Mouse (Mus musculus) lung, adult 2 months (tissue): Measurements from ENCODE around the gene Pla2g4d. TPM values are rescaled to one million over a fixed set of nuclear protein-coding genes. Genes with fewer than 3 reads are reported as not detected.
"Not testable (repeated sequence)": the region's sequence is repeated elsewhere in the genome, so short reads cannot be mapped to it uniquely, and the experiment has no call there.

Experiments
- DNase-seq: peaks from one replicate; pipeline ENCODE4 v3.0.0; 2022
- H3K4me1 ChIP-seq: fragments of 200-500 bp; 2 replicates; pipeline ENCODE4 v1.6.1; 2011; ENCODE audit warnings: low read length; ENCODE audit not compliant: control insufficient read depth, insufficient read depth
- H3K4me3 ChIP-seq: fragments of 200-500 bp; replicated peaks from 2 replicates; pipeline ENCODE3; 2011; ENCODE audit warnings: low read depth, mild to moderate bottlenecking, control low read depth, low read length; ENCODE audit errors: extremely low read depth
- CTCF ChIP-seq: fragments of 200-500 bp; IDR thresholded peaks from 2 replicates; pipeline ENCODE4 v1.5.1; 2011; ENCODE audit warnings: mild to moderate bottlenecking, low read length, control low read depth; ENCODE audit not compliant: insufficient read depth
- POLR2A ChIP-seq: fragments of 200-500 bp; IDR thresholded peaks from 2 replicates; pipeline ENCODE4 v1.6.1; 2011; ENCODE audit warnings: low read depth, mild to moderate bottlenecking, control low read depth, low read length, borderline replicate concordance; ENCODE audit errors: extremely low read depth
- WGBS: fragments of 180-500 bp; shearing (Covaris S2); methylation state at CpG from one replicate; pipeline ENCODE4 v1.1.7; 2018; 5-methylcytosine and 5-hydroxymethylcytosine counted together
- polyA plus RNA-seq: library from polyadenylated mRNA; depleted of rRNA; stranded (reverse); fragments of >200 nt; gene quantifications from 2 replicates; pipeline ENCODE4 v1.2.3, GENCODE M21; 2012

Pla2g4d gene
- polyA plus RNA-seq, 1 experiment, result 2.2 TPM

DNA sequence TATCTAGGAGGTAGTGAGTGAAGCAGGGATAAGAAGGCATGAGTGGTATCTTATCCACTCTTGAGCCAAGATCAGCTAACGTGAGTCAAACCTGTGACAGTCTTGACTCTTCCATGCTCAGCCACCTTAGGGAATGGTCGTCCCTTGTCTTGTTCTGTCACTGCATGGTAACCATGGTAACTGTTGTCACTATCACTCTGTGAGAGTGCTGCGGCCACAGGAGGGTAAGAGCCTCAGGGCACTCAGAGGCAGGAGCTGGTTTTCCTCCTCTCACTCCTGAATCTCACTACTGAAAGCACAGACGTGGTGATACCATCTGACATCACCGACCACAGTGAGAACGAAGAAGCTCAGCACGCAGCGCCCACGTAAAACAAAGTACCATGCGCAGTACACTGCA is 24.1 kb downstream of the Pla2g4d start:
- no peak for DNase-seq
- H3K4me1 ChIP-seq, result no peaks in the 10 kb centered on the region
- TF ChIP-seq POLR2A (no peak), CTCF (no peak)
- 66% methylated on average over 10 of the region's 10 CpGs for WGBS
- no peak overlapping the region for H3K4me3 ChIP-seq

DNA sequence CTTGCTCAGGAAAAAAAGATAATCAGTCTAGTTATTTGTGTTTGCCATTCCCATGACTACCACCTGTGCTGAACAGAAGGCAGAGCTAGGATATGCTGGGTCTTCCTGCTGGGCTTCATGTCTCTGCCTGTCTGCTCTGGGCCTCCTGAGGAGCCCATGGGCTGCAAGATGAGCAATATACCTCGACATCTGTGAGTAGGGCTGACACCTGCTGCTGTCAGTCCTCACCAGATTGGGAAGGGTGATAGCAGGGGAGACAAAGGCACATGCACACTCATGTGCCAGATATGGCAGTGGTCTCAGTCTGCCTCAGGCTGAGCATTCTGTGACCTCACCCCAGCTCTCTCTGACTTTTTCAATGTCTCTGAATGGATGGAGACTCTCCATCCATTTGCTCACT is 26.1 kb downstream of the Pla2g4d start:
- Histone ChIP-seq H3K4me3 (no peak overlapping the region), H3K4me1 (no peaks in the 10 kb centered on the region)
- TF ChIP-seq CTCF (no peak), POLR2A (no peak)
- WGBS, result 23% methylated on average over 1 of the region's 1 CpGs
- DNase-seq, result no peak

DNA sequence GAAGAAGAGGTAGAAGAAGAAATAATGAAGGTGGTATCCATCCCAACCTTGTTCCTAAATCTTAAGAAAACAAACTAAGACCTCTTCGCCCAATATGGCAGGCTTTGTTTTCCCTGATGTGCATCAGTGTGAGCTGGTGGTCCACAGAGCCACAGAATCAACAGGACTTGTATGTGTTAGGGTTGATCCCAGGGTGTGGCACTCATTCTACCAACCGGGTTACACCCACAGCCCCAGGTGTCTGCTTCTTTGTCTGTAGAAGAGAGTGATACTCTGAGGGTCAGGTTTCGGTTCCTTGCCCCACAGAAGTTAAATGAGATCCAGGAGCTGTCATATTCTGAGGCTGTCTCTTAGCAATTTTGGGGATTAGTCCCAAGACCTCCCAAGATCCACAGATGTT is 27.7 kb downstream of the Pla2g4d start:
- no peak overlapping the region for H3K4me3 ChIP-seq
- 67% methylated on average over 3 of the region's 3 CpGs for WGBS
- TF ChIP-seq POLR2A (no peak), CTCF (no peak)
- DNase-seq, result no peak
- H3K4me1 ChIP-seq, result no peaks in the 10 kb centered on the region

DNA sequence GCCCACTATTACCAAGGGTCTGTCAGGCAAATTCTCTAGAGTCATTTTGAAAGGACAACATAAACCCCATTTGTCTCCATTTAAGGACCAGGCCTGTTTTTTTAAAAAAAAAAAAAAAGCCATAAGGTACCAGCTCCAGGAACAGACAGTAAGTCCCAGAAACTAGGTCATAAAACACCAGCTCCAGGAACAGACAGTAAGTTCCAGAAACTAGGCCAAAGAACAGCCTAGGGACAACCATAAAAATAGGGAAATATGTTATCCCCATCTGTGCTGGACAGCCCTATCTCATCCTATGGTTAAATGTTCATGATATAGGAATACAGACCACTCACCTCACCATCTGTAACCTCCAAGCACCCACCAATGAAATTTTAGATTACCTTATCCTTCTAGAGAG is 32.7 kb downstream of the Pla2g4d start:
- DNase-seq, result no peak
- Histone ChIP-seq H3K4me3 (no peak overlapping the region), H3K4me1 (no peaks in the 10 kb centered on the region)
- TF ChIP-seq POLR2A, result no peak

DNA sequence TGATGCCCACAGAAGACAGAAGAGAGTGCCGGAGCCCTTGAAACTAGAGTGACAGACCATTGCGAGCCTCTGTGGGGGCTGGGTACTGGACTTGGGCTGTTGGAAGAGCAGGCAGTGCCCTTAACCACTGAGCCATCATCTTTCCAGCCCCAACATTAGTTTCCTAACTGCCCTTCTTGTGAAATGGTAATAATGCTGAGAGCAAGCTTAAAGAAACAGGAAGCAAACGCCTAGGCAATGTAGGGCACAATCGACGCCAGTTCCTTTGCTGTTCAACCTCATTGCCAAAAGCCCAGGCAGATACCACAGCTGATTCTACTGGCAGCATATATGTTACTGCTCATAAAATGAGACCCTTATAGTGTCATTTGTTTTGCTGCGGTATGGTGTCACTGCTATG is 36.4 kb downstream of the Pla2g4d start:
- no peaks in the 10 kb centered on the region for H3K4me1 ChIP-seq
- WGBS, result 76% methylated on average over 6 of the region's 6 CpGs
- TF ChIP-seq POLR2A (no peak), CTCF (no peak)
- H3K4me3 ChIP-seq, result no peak overlapping the region
- no peak for DNase-seq

DNA sequence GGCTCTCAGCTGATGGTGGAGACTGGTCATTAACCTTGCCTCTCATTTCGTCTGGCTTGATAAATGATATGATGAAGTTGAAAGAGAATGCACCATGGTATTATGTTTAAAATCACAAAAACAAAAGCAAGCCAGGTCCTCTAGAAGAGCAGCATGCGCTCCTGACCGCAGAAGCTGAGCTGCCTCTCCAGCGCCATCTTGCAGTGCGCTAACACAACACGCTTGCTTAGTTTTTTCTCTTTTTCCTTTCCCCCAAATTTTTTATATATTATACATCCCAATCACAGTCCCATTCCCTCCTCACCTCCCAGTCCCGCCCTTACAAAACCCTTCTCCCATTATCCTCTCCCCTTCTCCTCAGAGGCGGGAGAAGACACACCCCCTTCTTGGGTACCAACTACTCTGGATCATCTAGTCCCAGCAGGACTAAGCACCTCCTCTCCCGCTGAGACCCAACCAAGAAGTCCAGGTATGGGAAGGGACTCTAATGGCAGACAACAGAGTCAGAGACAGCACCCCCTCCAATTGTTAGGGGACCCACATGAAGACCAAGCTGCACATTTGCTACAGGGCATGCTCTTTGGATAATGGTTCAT is 43.5 kb downstream of the Pla2g4d start:
- no peak for DNase-seq
- H3K4me1 ChIP-seq, result no peaks in the 10 kb centered on the region
- TF ChIP-seq CTCF (no peak), POLR2A (no peak)
- no peak overlapping the region for H3K4me3 ChIP-seq
- WGBS, result 20% methylated on average over 9 of the region's 9 CpGs

DNA sequence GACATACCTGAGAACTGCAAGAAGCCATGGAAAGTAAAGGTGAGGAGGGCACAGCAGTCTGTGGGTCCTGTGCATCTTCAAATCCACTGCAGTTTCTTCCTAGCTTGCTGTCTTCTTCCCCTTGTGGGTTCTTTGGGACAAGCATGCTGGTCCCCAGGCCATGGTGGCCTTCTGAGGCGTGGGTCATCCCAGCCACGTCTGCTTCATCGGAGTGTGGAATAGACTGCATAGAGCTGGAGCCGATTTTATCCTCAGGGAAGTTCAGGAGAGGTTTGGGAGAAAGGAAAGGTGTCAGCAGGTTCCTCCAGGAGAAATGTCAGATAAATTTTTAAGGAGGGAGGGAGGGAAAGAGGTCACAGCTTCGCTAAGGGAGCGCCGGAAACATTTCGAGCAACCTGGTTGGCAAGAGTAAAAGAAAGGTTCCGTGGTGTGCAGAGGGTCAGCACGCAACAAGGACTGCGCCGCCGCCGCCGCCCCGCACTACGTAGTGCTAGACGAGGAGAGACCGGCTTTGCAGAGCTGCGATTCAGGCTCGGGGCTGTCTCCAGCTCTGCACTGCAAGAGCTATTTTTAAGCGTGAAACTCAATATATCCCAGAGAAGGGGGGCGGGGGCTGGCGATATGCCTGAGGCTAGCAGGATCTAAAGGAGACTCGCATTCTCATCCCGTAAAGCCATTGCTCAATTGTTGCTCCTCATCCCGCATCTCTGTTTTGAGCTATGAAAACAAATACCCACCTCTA is 44.1 kb downstream of the Pla2g4d start, which contains the start of gene Pla2g4e:
TSS of gene Pla2g4e (minus strand) at position 657 of the 742 bp plus-strand sequence.
- no peak for DNase-seq
- Histone ChIP-seq H3K4me1 (no peaks in the 10 kb centered on the region), H3K4me3 (no peak within 1 kb of the TSS)
- WGBS, result 5% methylated on average over 27 of the region's 27 CpGs
- TF ChIP-seq CTCF, result no peak
- no peak for TF ChIP-seq POLR2A

DNA sequence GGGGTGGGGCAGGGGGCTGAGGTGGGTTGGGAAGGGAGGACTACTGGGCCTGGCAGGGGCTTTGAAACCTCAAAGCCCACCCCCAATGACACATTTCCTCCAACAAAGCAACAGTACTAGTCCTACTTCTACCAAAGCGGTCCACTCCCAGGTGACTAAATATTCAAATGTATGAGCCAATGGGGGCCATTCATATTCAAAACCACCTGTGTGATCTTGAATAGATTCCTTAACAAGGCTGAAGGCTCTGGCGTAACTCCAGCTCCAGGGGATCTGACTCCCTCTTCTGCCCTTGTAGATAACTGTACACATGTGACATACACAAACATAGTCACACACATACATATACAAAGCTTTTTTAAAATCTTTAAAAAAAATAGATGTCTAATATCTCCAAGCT is 45.0 kb downstream of the Pla2g4d start:
- Histone ChIP-seq H3K4me3 (no peak overlapping the region), H3K4me1 (no peaks in the 10 kb centered on the region)
- 89% methylated on average over 2 of the region's 2 CpGs for WGBS
- DNase-seq, result no peak
- TF ChIP-seq CTCF, result no peak
- no peak for TF ChIP-seq POLR2A

DNA sequence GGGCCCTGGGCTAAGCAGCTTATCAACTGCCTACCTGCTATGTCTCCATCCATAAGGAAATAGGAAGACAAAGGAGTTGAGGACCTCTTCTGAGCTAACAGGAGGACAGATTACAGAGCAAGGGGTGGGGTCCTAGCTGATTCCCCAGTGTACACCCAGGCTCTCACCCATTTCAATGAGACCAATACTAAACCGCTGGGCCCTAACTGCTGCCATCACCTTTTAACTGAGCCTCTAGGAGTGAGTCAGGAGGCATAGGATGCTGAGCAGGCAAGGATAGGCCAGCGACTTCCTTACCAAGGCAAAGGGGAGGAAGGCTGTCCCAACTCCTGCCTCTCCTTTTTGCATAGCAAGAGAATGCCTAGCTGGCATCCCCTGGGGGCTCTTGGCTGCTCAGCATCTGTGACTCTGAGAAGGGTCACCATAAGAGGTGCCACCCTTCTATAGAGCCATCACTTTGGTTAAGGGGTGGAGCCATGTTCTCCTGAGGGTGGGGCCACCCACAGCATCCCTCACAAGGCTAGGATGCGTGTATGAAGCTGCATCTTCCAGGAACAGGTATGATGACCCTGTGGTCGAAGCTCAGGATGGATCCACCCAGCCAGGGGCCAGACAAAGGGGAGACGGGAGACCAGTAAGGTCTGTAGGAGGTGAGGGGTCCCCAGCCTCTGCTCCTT is 46.1 kb downstream of the Pla2g4d start:
- no peak for DNase-seq
- 80% methylated on average over 5 of the region's 5 CpGs for WGBS
- TF ChIP-seq CTCF (no peak), POLR2A (no peak)
- Histone ChIP-seq H3K4me3 (no peak overlapping the region), H3K4me1 (no peaks in the 10 kb centered on the region)

DNA sequence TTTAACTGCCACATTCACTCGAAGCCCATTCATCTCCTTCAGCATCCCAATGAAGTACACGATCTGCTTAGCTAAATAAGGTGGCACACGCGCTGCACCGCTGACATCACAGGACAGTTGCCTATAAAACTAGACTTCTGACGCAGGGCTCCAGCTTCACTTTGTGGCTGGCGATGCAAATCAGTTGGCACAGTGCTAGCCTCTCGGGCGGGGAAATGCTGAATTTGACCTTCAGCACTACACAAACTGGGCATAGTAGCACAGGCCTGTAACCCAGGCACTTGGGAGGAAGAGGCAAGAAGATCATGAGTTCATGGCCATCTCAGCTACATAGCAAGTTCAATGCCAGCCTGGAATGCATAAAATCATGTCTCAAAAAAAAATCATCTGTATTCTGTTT is 50.3 kb downstream of the Pla2g4d start:
- H3K4me1 ChIP-seq, H3K4me3 ChIP-seq, DNase-seq: not testable (repeated sequence)
- 83% methylated on average over 9 of the region's 9 CpGs for WGBS
